Mouse (Mus musculus) intestine, postnatal 0 days (tissue): ENCODE measurements around the gene Kcmf1. TPM values are rescaled to one million over a fixed set of nuclear protein-coding genes. Genes with fewer than 3 reads are reported as not detected.
A peak's percentile ranks its signal among the peaks of the same experiment; 100 is the strongest.

ENCODE experiments used
- ATAC-seq: fragments of 200-750 bp; cut with Nextera tagmentation; 2 replicates; pipeline ENCODE4 v1.8.0; 2017; ENCODE audit warnings: mild to moderate bottlenecking, moderate TSS enrichment, moderate library complexity
- H3K27ac ChIP-seq: fragments of 300-500 bp; sonication (generic); 2 replicates; pipeline ENCODE4 v1.5.1; 2014; ENCODE audit warnings: mild to moderate bottlenecking, low read depth, low read length, moderate library complexity
- H3K27me3 ChIP-seq: fragments of 300-500 bp; sonication (generic); replicated peaks from 2 replicates; pipeline ENCODE4 v1.6.1; 2014; ENCODE audit warnings: low read length, mixed read lengths; ENCODE audit not compliant: control insufficient read depth, insufficient read depth
- H3K36me3 ChIP-seq: fragments of 300-500 bp; sonication (generic); 2 replicates; pipeline ENCODE4 v1.6.1; 2014; ENCODE audit warnings: mild to moderate bottlenecking, moderate library complexity; ENCODE audit not compliant: control insufficient read depth, insufficient read depth
- H3K4me1 ChIP-seq: fragments of 300-500 bp; sonication (generic); replicated peaks from 2 replicates; pipeline ENCODE4 v1.6.1; 2014; ENCODE audit warnings: antibody characterized with exemption, low read length, mixed read lengths; ENCODE audit not compliant: control insufficient read depth, insufficient read depth
- H3K4me2 ChIP-seq: fragments of 300-500 bp; sonication (generic); replicated peaks from 2 replicates; pipeline ENCODE4 v1.6.1; 2014; ENCODE audit warnings: low read depth, mild to moderate bottlenecking, moderate library complexity
- H3K4me3 ChIP-seq: fragments of 300-500 bp; sonication (generic); 2 replicates; pipeline ENCODE4 v1.5.1; 2014; ENCODE audit warnings: low read depth, low read length
- H3K9ac ChIP-seq: fragments of 300-500 bp; sonication (generic); 2 replicates; pipeline ENCODE4 v1.6.1; 2014; ENCODE audit warnings: mild to moderate bottlenecking, low read depth, low read length
- H3K9me3 ChIP-seq: fragments of 300-500 bp; sonication (generic); 2 replicates; pipeline ENCODE4 v1.6.1; 2016; ENCODE audit warnings: mixed run types; ENCODE audit not compliant: control insufficient read depth
- CTCF ChIP-seq: sonication (generic); IDR thresholded peaks from 2 replicates; pipeline ENCODE4 v1.5.1; 2016; ENCODE audit warnings: low read depth, mild to moderate bottlenecking, control low read depth, antibody characterized with exemption, moderate library complexity
- WGBS: fragments of 180-500 bp; shearing (Covaris S2); extraction: QIAGEN DNeasy Blood & Tissue Kit; methylation state at CpG from one replicate; pipeline ENCODE4 v1.1.7; 2014; 5-methylcytosine and 5-hydroxymethylcytosine counted together
- polyA plus RNA-seq: library from polyadenylated mRNA; unstranded; fragments of >200 nt; fragmentation: Nextera tagmentation; extraction: Ambion mirVana; gene quantifications from 2 replicates; pipeline ENCODE4 v1.2.1, GENCODE M21; 2015

The Kcmf1 gene
- polyA plus RNA-seq, 1 experiment from 2014 or later: 45.2 TPM

DNA sequence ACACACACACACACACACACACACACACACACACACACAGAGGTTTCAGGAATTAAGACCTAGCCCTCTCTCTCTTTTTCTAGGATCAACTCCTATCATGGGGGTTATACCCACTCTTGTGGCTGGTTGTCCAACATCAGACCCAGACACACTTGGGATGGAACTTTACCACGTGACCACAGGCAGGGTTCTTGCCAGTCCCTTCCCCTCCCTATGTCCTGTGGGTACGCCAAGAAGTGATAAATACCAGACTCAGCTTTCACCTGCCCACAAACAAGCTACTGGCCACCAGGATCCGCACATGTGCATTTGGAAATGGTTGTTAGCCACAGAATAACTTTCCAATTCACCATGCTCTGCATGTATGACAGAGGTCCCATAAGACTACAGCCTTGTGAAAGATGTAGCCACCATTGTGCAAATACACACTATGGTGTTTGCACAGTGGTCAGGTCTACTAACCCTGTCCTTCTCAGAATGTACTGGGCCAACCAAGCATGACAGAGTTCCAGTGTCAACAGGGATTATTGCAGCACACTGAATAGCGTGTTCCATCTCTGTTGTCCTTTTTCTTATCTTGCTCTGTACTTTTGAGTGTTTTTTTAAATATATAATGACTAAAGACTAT is 90.1 kb downstream of the Kcmf1 start:
- Histone ChIP-seq H3K36me3 (no peaks in the 10 kb centered on the region), H3K9ac (no peak overlapping the region), H3K4me1 (no peaks in the 10 kb centered on the region), H3K27me3 (no peaks in the 10 kb centered on the region), H3K9me3 (no peaks in the 10 kb centered on the region), H3K27ac (no peak overlapping the region), H3K4me2 (no peak overlapping the region), H3K4me3 (no peak overlapping the region)
- TF ChIP-seq CTCF: no peak
- whole genome bisulfite sequencing: 62% methylated on average over 4 of the region's 4 CpGs
- ATAC-seq: no peak

DNA sequence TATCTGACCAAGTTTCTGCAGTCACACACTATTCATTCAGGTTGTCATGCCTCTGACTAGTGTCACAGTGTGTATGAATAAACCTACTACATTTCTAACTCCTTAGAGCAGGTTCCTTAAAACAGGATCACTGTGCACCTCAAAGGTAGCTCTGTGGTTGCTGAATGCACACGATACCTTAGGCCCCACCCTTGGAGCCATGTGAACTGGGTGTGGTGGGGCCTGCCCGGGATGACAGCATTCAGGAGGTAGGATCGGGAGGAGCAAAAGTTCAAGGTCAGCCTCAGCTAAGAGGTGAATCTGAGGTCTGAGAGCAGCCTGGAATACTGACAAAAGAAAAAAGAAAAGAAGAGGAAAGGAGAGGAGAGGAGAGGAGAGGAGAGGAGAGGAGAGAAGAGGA is 91.4 kb downstream of the Kcmf1 start:
- WGBS: 31% methylated on average over 3 of the region's 3 CpGs
- H3K4me1 ChIP-seq: no peaks in the 10 kb centered on the region
- no peak for ATAC-seq
- H3K4me2 ChIP-seq: no peak overlapping the region
- no peak overlapping the region for H3K9ac ChIP-seq
- TF ChIP-seq CTCF: no peak
- H3K27ac ChIP-seq: no peak overlapping the region
- no peak overlapping the region for H3K4me3 ChIP-seq
- no peaks in the 10 kb centered on the region for H3K27me3 ChIP-seq
- no peaks in the 10 kb centered on the region for H3K36me3 ChIP-seq
- H3K9me3 ChIP-seq: no peaks in the 10 kb centered on the region

DNA sequence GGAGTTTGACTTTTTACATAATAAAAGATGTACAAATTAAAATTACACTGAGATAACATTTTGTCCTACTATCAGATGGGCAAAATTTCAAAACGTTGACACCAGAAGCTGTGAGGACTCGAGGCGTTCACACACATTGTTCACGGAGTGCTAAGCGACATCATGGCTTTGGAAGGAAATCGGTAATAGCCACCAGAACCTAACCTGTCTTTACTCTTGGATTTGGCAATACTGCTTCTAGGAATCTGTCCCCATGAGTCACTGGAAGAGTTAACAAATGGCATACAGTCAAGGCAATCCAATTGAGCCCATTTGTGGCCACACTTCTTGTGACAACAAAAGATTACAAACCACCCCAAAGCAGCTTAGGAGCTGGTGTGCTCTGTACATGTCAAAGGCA is 96.1 kb downstream of the Kcmf1 start:
- Histone ChIP-seq H3K27ac (no peak overlapping the region), H3K27me3 (no peaks in the 10 kb centered on the region), H3K9ac (no peak overlapping the region), H3K9me3 (no peaks in the 10 kb centered on the region), H3K4me3 (no peak overlapping the region), H3K36me3 (no peaks in the 10 kb centered on the region), H3K4me1 (no peaks in the 10 kb centered on the region), H3K4me2 (no peak overlapping the region)
- no peak for ATAC-seq
- no peak for TF ChIP-seq CTCF
- WGBS: 70% methylated on average over 6 of the region's 6 CpGs

GRCm38 (mm10) chr6:72802119-72802518 is 97.7 kb downstream of the Kcmf1 start:
- WGBS: 93% methylated on average over 6 of the region's 6 CpGs
- Histone ChIP-seq H3K27ac (no peak overlapping the region), H3K27me3 (no peaks in the 10 kb centered on the region), H3K4me2 (no peak overlapping the region), H3K36me3 (no peaks in the 10 kb centered on the region), H3K4me1 (no peaks in the 10 kb centered on the region), H3K9me3 (no peaks in the 10 kb centered on the region), H3K9ac (no peak overlapping the region), H3K4me3 (no peak overlapping the region)
- no peak for ATAC-seq
- TF ChIP-seq CTCF: no peak

- H3K9ac ChIP-seq: no peak overlapping the region
- no peak overlapping the region for H3K27ac ChIP-seq
- no peak for ATAC-seq
- no peak overlapping the region for H3K4me2 ChIP-seq
- WGBS: 49% methylated on average over 2 of the region's 2 CpGs
- no peaks in the 10 kb centered on the region for H3K27me3 ChIP-seq
- H3K4me1 ChIP-seq: no peaks in the 10 kb centered on the region
- no peak for TF ChIP-seq CTCF
- no peaks in the 10 kb centered on the region for H3K9me3 ChIP-seq
- no peaks in the 10 kb centered on the region for H3K36me3 ChIP-seq
- no peak overlapping the region for H3K4me3 ChIP-seq
Measured at GRCm38 (mm10) chr6:72800641-72801040, 99.1 kb downstream of the Kcmf1 start.

DNA sequence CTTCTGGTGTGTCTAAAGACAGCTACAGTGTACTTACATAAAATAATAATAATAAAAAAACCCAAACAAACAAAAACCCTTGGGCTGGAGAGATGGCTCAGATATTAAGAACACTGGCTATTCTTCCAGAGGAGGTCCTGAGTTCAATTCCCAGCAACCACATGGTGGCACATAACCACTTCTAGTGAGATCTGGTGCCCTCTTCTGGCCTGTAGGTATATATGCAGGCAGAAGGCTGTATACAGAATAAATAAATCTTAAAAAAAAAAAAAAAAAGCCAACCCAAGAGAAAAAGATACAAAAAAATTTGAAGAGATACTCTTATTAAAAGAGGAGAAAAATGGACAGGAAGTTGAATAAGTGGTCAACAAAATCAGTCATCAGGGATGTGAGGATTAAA is 102.0 kb downstream of the Kcmf1 start:
- Histone ChIP-seq H3K4me2 (no peak overlapping the region), H3K27me3 (no peaks in the 10 kb centered on the region), H3K36me3 (no peaks in the 10 kb centered on the region), H3K9ac (no peak overlapping the region), H3K27ac (no peak overlapping the region), H3K4me1 (no peaks in the 10 kb centered on the region), H3K4me3 (no peak overlapping the region), H3K9me3 (no peaks in the 10 kb centered on the region)
- TF ChIP-seq CTCF: peak; percentile 20; the same call in 1 of the 2 replicates
- ATAC-seq: no peak

DNA sequence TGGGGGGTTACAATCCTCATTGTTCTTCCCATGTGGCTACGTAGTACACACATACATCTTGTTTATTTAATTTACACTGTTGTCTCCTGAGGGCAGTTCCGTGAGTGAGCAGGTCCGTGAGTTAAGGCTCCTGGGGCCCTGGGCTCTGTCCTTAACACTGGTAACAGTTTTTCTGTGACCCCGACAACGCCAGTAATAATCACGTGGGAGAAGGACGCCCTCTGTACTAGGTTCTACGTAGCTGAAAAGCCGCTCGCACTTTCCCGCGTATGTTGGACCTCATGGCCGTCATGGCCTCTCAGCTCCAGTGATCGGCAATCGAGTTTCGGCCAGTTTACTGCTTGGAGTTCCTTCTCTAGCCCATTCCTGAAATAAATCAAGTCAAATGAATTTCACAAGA is 104.3 kb downstream of the Kcmf1 start:
- WGBS: 60% methylated on average over 16 of the region's 16 CpGs
- Histone ChIP-seq H3K36me3 (no peaks in the 10 kb centered on the region), H3K4me1 (no peaks in the 10 kb centered on the region), H3K27ac (no peak overlapping the region), H3K4me2 (no peak overlapping the region), H3K9me3 (no peaks in the 10 kb centered on the region), H3K4me3 (no peak overlapping the region), H3K27me3 (no peaks in the 10 kb centered on the region), H3K9ac (no peak overlapping the region)
- ATAC-seq: no peak
- no peak for TF ChIP-seq CTCF
